Mouse (Mus musculus) kidney, adult 2 months (tissue): ENCODE measurements at regions not wholly inside any gene's neighbourhood (a gene's known extent, or its start where the extent isn't known, plus 50 kb on each side); places are given as distances from the start of the nearest gene placed in this dataset.
"Not testable (repeated sequence)": the region's sequence is repeated elsewhere in the genome, so short reads cannot be mapped to it uniquely, and the experiment has no call there.

ENCODE experiments used
- CTCF ChIP-seq: fragments of 200-500 bp; conservative IDR thresholded peaks from 2 replicates; pipeline ENCODE4 v1.5.1; 2011; ENCODE audit warnings: low read depth, mild to moderate bottlenecking, control low read depth, low read length, moderate library complexity, mixed read lengths; ENCODE audit not compliant: insufficient read depth, insufficient read length
- POLR2A ChIP-seq: fragments of 200-500 bp; IDR thresholded peaks from one replicate; pipeline ENCODE4 v1.6.1; 2011; ENCODE audit warnings: low read depth, low read length, control low read depth

- not testable (repeated sequence) for TF ChIP-seq CTCF, POLR2A
These were observed 68.8 kb downstream of the Hsp90b1 start for GRCm38 (mm10) chr10:86636515-86636914.
